Mouse (Mus musculus): Measurements from ENCODE around the gene Vwf.
A peak's percentile ranks its signal among the peaks of the same experiment; 100 is the strongest.

Vwf gene

DNA sequence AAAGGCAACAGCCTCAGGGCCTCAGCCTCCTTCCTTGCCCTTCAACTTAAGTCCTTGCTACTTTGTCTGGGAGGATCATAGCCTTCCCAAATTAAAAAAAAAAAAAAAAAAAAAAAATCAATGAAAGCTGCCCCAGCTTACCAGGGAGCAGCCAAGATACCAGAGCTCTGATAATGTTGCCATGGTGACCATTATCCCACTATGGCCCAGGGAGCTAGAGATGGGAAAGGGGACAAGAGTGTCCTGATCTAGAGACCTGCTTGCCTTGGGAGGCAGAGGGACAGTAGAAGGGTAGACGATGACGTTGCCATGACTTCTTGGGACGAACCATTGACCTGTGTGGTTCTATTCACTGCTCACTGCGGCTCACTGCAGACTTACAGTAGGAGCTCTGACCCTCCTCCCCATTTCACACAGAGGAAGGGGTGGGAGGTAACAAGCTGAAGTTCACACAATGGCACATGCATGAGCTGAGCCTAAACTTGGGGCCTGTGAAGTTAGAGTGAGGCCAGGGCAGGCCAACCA is 39.5 kb downstream of the Vwf start:
- DNase-seq (ENCODE audit: inconsistent ontology term) = no peak

DNA sequence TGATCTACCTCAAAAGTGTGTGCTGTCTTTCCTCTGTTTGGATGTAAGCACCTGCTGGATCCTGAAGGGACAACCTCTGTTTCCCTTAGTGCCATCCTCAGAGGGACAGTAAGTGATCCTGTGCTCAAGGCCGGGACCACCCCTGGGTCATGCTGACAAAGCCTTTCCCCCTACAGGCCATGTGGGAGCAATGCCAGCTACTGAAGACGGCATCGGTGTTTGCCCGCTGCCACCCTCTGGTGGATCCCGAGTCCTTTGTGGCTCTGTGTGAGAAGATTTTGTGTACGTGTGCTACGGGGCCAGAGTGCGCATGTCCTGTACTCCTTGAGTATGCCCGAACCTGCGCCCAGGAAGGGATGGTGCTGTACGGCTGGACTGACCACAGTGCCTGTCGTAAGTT is 41.7 kb downstream of the Vwf start:
- DNase-seq (ENCODE audit: inconsistent ontology term) = no peak

DNA sequence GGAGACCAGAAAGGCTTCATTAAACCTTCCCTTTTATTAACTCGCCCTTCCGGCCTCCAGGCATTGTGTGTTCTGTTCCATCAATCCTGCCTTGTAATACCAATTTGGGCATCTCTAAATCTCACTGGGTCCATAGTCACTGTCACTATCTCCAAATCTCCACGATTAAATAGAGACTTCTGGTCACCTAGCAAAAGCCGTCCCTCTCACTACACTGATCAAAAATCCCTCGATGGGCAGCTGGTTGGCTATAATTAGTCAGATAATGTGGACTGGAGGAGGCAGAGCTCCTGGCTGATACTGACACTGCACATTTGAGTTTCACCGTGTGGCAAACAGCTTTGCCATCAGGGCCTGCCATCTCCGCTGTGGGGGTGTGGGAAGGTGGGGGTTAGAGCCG is 42.5 kb downstream of the Vwf start:
- DNase-seq (ENCODE audit: inconsistent ontology term) = no peak

DNA sequence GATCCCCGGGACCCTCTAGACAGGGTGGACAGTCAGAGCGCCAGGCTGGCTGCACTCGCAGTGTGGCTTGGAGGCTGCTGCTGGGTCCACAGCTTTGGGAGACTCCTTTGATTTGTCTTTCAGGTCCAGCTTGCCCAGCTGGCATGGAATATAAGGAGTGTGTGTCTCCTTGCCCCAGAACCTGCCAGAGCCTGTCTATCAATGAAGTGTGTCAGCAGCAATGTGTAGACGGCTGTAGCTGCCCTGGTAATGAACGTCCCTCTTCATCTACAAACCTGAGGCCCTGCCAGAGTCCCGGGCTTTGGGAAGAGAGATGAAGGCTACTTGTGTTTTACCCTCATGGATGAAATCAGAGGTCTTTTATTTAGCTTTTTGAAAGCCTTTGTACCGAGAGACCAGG is 43.5 kb downstream of the Vwf start:
- DNase-seq (ENCODE audit: inconsistent ontology term) = no peak

GRCm38 (mm10) chr6:125590471-125590870 is 43.9 kb downstream of the Vwf start:
- DNase-seq (ENCODE audit: inconsistent ontology term) = no peak

DNA sequence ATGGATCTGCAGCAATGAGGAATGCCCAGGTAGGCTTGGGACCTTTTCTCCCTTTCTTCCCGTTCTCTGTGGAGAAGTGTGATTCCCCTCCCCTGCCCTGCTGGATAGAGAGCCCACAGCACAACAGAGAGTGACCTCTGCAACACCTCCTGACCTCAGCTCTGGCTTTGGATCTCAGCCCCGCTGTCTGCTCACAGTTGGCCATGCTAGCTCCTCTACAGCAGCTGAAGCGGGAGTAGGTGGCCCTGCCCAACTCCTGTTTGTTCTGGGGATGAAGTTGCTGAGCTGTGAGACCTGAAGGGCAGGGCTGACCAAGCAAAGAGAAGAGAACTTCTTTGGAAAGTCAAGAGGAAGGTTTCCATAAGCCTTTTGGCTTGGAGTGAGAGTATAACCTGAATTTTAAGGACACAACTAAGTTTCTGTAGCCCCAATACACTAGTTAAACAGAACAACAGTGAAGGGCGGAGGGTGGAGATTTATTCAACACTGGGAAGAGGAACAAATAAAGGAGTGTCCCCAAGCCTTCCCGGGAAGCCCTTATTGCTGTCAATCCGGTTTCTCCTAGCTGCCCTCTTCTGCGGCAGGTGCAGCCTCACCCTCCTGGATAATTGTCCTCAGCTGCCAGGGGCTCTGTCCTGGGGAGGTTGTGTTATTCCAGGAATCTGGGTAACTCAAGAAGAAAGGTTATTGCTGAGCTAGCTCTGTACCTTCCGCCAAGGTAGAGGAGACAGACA is 45.2 kb downstream of the Vwf start:
- DNase-seq (ENCODE audit: inconsistent ontology term) = no peak

DNA sequence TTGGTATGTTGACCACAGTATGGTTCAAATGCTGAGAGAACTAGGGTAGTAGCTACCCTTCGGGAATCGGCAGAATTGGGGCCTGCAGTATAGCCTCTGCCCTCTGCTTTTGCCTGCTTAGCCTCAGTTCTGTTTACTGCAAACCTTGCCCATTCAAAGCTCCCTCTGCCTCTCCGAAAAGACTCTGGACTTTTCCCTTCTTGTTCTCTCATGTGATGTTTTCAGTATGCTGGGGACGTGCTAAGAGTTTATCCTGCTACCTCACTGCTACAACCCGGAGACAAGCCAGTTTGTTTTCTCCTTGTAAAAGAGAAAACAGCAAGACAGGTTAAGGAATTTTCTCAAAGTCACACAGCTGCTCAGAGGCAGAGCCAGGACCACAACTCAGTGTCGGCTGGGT is 46.0 kb downstream of the Vwf start:
- no peak for DNase-seq (ENCODE audit: inconsistent ontology term)

- no peak for DNase-seq (ENCODE audit: inconsistent ontology term)
Measured at GRCm38 (mm10) chr6:125594311-125594710, 47.7 kb downstream of the Vwf start.

- DNase-seq (ENCODE audit: inconsistent ontology term) = no peak
Measured at GRCm38 (mm10) chr6:125594825-125595224, 48.3 kb downstream of the Vwf start.

DNA sequence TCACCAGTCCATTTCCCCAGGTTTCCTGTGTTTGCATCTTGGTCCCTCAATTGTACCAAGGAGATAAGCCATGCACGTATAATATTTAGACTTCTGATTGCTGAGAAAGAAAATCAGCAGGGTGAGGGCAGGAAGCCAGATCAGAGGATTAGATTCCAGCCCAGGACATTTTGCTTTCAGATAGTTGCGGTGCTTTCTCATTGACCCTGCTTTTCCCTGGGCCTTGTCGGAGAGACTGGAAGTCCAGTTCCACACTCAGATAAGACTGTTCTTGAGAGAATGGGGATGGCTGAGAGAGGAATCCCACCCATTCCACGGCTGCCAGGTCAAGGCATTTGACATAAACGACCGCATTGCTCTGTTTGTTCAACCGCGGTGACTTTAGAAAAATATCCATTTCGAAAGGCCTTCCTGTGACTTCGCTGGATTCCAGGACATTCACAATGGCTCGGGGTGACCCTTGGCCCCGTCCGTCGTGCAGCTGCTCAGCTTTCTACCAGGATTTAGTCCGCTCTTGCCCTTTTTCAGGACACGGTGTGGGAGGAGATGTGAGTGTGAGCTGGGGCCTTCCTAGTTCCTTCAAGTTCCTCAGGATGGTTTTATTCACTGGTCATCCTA is 50.2 kb downstream of the Vwf start:
- no peak for DNase-seq (ENCODE audit: inconsistent ontology term)

DNA sequence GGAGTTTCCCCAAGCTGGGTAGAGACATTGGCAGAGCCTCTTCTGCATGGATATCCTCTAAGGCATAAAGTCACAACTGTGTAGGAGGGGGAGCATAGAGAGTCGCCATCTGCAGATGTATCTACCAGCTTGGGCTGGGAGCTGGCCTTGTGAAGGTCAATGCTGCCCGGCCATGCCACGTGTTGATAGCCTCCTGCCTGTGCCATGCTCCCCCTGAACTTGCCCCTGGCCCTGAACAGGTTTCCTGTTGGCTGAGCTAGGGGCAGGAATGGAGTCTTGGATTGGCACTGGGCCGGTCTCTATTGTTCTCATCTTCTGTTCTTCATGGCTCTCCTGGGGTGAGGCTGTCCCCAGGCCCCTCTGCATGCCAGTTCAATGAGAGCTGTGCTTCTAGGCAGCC is 51.1 kb downstream of the Vwf start:
- no peak for DNase-seq (ENCODE audit: inconsistent ontology term)

DNA sequence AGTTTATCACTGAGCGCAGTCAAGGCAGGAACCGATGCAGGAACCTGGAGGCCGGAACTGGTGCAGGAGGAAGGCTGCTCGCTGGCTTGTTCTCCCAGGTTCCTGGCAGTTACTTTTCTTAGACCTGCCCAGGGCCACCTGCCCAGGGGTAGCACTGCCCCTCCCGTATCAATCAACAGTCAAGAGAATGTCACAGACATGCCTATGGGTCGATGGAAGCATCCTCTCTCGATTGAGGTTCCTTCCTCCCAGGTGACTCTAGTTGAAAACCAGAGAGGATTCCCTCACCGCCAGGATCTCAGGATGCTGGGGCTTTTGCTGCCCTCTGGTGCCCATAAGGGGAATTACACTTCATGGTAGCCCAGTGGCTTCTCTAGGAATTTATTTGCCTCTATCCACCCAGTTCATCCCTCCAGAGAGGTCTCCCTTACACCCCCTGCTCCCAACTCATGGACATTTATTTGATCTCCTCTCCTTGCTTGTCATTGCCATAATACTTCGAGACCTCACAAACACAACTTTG is 53.5 kb downstream of the Vwf start:
- DNase-seq (ENCODE audit: inconsistent ontology term) = peak; percentile 54

- DNase-seq (ENCODE audit: inconsistent ontology term) = no peak
Measured at GRCm38 (mm10) chr6:125600669-125601068, 54.1 kb downstream of the Vwf start.

GRCm38 (mm10) chr6:125601190-125601589 is 54.6 kb downstream of the Vwf start:
- DNase-seq (ENCODE audit: inconsistent ontology term) = no peak

DNA sequence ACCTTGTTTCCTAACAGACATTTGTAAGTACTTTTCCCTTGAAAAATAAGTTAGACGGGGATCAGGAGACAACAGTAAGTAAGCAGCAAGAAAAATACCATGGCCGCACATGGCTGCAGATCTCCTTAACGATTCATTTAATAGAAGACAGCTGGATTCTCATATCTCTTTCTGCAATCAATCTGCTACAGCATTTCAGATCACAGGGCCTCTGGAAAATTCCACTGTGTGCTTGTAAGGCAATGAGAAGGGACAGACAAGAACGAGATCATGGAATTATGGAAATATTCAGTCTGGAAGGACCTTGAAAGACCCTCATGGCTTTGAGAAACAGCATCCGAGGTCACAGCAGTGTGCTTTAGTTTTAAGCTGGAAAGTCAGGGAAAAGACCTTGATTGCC is 55.2 kb downstream of the Vwf start:
- no peak for DNase-seq (ENCODE audit: inconsistent ontology term)

DNA sequence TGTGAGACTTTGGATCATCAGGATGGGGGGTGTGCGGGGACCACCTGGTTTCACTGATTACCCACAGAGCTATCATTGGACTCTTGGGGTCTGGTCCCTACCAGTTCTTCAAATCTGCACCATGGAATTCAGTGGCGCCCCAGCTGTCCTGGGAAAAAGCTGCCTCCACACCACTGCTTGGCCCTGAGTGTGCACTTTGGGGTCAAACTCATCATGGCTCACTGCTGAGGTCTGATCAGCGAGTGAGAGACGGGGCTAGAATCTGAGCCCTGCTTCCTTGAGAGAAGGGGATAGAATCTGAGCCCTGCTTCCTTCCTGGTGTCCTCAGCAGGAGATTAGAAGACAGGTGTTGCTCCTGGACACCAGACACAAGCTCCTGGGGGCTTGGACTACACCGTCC is 55.8 kb downstream of the Vwf start:
- DNase-seq (ENCODE audit: inconsistent ontology term) = no peak

- DNase-seq (ENCODE audit: inconsistent ontology term) = peak; percentile 83
Measured at GRCm38 (mm10) chr6:125603234-125603633, 56.7 kb downstream of the Vwf start.

- DNase-seq (ENCODE audit: inconsistent ontology term) = no peak
Measured at GRCm38 (mm10) chr6:125603678-125604462, 57.3 kb downstream of the Vwf start.

DNA sequence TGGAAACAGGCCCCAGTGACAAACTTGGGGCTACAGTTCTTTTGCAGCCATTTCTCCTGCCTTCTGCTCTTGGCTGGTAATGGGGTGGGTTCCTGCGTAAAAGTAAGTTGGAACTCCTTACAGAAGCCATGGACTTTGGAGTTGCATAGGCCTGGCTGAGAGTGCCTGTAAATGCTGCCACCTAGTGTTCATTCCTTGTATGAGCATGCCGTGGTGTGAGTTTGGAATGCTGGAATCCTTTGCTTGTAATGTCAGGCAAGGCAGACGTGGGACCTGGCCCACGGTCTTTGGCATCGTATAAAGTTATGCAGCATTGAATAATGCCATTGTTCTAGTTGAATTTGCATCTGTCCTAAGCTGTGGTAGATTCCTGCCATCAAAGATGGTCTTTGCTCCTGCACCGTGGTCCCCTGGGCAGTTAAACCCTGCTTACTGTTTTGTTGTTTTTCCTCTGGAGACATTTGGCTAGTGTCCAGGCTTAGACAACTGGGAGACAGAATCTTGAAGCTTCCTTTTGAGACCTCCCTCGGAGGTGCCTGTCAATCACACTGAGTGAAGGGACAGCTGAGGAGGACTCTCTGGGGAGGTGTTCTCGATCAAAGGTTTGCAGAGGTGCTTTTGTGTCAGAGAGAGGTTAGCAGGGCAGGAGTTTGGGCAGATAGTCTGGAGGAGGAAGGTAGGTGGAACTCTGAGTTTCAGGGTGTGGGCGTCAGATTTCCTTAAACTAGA is 58.1 kb downstream of the Vwf start:
- peak; percentile 78 for DNase-seq (ENCODE audit: inconsistent ontology term)

- DNase-seq (ENCODE audit: inconsistent ontology term) = no peak
Measured at GRCm38 (mm10) chr6:125609025-125609424, 62.5 kb downstream of the Vwf start.

DNA sequence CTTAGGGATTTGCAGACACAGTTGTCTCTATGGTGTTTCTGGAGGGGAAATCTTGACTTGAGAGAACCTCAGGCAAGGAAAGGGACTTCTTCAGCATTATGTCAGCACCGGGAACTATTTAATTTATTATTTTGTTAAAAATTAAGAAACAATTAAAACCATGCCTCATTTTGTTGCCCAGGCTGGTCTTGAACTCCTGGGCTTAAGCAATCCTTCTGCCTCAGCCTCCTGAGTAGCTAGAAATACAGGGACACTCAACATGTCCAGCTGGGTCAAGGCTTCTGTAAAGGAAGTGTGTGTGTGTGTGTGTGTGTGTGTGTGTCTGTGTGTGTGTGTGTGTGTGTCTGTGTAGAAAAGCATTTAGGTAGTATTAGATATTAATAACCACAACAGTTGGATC is 71.3 kb downstream of the Vwf start:
- no peak for DNase-seq (ENCODE audit: inconsistent ontology term)

DNA sequence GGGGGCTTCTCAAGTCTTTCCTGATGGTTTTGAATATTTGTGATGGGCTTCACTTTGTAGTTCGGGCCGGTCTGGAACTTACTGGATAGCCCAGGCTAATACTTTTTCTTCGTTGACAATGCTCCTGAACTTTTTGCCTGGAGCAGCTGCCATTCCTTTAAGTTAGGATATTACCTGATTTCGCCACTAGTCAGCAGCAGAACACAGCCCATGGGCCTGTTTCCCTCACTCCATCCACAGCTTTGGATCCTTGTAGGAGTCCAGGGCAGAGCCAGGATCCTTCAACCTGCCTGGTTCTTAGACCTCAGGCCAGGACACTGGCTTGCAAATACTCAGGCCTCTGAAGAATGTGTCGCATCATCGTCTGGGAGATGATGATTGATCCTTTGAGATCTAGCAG is 74.2 kb downstream of the Vwf start:
- DNase-seq (ENCODE audit: inconsistent ontology term) = peak; percentile 40

All from Muller cell, postnatal 12 days (primary cell).